ENCODE assay signal across 9 mouse cellular contexts in the genomic region with DNA sequence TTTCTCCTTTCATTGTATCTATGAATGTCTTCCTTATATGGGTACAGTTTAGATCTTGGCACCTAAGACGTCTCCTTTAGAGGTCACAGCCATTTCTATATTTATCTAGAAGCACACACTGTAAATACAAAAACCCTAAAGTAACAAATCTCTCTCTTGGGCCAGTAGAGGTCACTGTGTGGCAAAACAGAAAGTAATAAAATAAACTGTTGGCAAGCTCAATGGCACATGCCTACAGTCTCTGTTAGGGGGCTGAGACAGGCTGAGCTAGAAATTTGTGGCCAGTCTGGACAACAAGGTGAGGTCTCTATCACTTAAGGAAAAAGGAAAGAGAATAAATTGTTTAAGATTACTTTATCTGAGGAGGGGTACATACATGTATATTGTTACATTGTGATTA. TPM values are rescaled to one million over a fixed set of nuclear protein-coding genes. Genes with fewer than 3 reads are reported as not detected.
A peak's percentile ranks its signal among the peaks of the same experiment; 100 is the strongest.
DNase-seq lines count a peak whose midpoint lies in the region; ATAC-seq lines count a peak whose summit lies in the region.
"Had no signal": no experiment of that assay in that cellular context is flagged by ENCODE, and none has a peak within 500 bp of the region (broad histone marks: within the 10 kb centered on the region; RNA-seq: fewer than 3 reads in every experiment).

No protein-coding gene starts in this region.

- no peak for DNase-seq in frontal cortex, postnatal 14 days (ENCODE audit: low spot score in 2 of 2)
- DNase-seq in thymus, postnatal 0 days (ENCODE audit: low spot score), result peak; percentile 39
- no peak for DNase-seq in thymus, adult 18-20 months
- DNase-seq in heart, adult 9 months (ENCODE audit: low spot score in 2 of 2), result peak; percentile 17 to 39
- no peak for DNase-seq in left cerebral cortex, postnatal 10 days (ENCODE audit: extremely low spot score in 1 of 2, low spot score in 2 of 2)
- no peak for DNase-seq in ovary, postnatal 14 days (ENCODE audit: low spot score)
- DNase-seq: liver, embryonic 13.5 days had no signal

- intact Hi-C loops in left cerebral cortex, postnatal 10 days (cut with DNase I), result no loop called here

- ATAC-seq in frontal cortex, adult (ENCODE audit: low TSS enrichment), result 0 out of 2 replicates have a peak, but pooled peaks have one; percentile 41
- peak; percentile 97 for ATAC-seq in megakaryocyte progenitor cell, adult 5-6 weeks (replicated peaks; ENCODE audit: poor library complexity)

RNA-seq across cellular contexts. Expression of gene E130308A19Rik, which starts 11.0 kb away (rescaled TPM):
- polyA plus RNA-seq in thymus, postnatal 0 days (2015; fragmentation: Nextera tagmentation; extraction: Ambion mirVana), result 12.0 and 13.7 TPM in 2 replicates
- 8.1 and 9.2 TPM in 2 replicates for total RNA-seq in megakaryocyte progenitor cell, adult 5-6 weeks (2015)
- 4.2 and 6.8 TPM in 2 replicates for total RNA-seq in megakaryocyte progenitor cell, adult 5-6 weeks (2017)
- total RNA-seq in left cerebral cortex, postnatal 10 days (2021), result 1 to 10 TPM; 9.3 to 10.0 TPM

RNA-seq across cellular contexts. Expression of gene Hsdl2, which starts 33.6 kb away (rescaled TPM):
- polyA plus RNA-seq in thymus, postnatal 0 days (2015; fragmentation: Nextera tagmentation; extraction: Ambion mirVana), result 58.4 and 60.0 TPM in 2 replicates
- 53.7 and 59.9 TPM in 2 replicates for total RNA-seq in megakaryocyte progenitor cell, adult 5-6 weeks (2015)
- total RNA-seq in megakaryocyte progenitor cell, adult 5-6 weeks (2017), result 59.6 and 61.6 TPM in 2 replicates
- total RNA-seq in left cerebral cortex, postnatal 10 days (2021), result 10 to 100 TPM; 21.8 to 22.7 TPM

Comparison
In these comparisons a context has a peak if more than half of its experiments do, and no peak if none do; other contexts are left out.
1. DNase-seq: peak in thymus, postnatal 0 days (single experiment) and heart, adult 9 months (2 of 2); none in frontal cortex, postnatal 14 days (0 of 2), thymus, adult 18-20 months (0 of 2), left cerebral cortex, postnatal 10 days (0 of 2) and ovary, postnatal 14 days (single experiment).